Mouse (Mus musculus) kidney, adult 2 months (tissue): ENCODE measurements at regions not wholly inside any gene's neighbourhood (a gene's known extent, or its start where the extent isn't known, plus 50 kb on each side); places are given as distances from the start of the nearest gene placed in this dataset.

Experiments
- DNase-seq: peaks from one replicate; pipeline ENCODE4 v3.0.0; 2021
- H3K27ac ChIP-seq: fragments of 200-500 bp; 2 replicates; pipeline ENCODE4 v1.5.1; 2012; ENCODE audit warnings: low read depth, low read length, control low read depth, inconsistent platforms; ENCODE audit not compliant: insufficient read depth
- H3K27me3 ChIP-seq: fragments of 200-500 bp; replicated peaks from 2 replicates; pipeline ENCODE4 v1.6.1; 2012; ENCODE audit warnings: mild to moderate bottlenecking, moderate library complexity, low read length, inconsistent platforms; ENCODE audit not compliant: control insufficient read depth, insufficient read depth
- H3K36me3 ChIP-seq: fragments of 200-500 bp; 2 replicates; pipeline ENCODE4 v1.6.1; 2012; ENCODE audit warnings: mild to moderate bottlenecking, moderate library complexity, low read length, inconsistent platforms; ENCODE audit not compliant: control insufficient read depth, insufficient read depth
- H3K4me1 ChIP-seq: fragments of 200-500 bp; 2 replicates; pipeline ENCODE4 v1.6.1; 2011; ENCODE audit warnings: low read length; ENCODE audit not compliant: control insufficient read depth, insufficient read depth
- H3K4me3 ChIP-seq: fragments of 200-500 bp; 2 replicates; pipeline ENCODE4 v1.5.1; 2011; ENCODE audit warnings: mild to moderate bottlenecking, low read depth, low read length, control low read depth; ENCODE audit not compliant: insufficient read depth
- CTCF ChIP-seq: fragments of 200-500 bp; conservative IDR thresholded peaks from 2 replicates; pipeline ENCODE4 v1.5.1; 2011; ENCODE audit warnings: low read depth, mild to moderate bottlenecking, control low read depth, low read length, moderate library complexity, mixed read lengths; ENCODE audit not compliant: insufficient read depth, insufficient read length
- POLR2A ChIP-seq: fragments of 200-500 bp; IDR thresholded peaks from one replicate; pipeline ENCODE4 v1.6.1; 2011; ENCODE audit warnings: low read depth, low read length, control low read depth
- WGBS: fragments of 180-500 bp; shearing (Covaris S2); methylation state at CpG from one replicate; pipeline ENCODE4 v1.1.7; 2018; 5-methylcytosine and 5-hydroxymethylcytosine counted together

DNA sequence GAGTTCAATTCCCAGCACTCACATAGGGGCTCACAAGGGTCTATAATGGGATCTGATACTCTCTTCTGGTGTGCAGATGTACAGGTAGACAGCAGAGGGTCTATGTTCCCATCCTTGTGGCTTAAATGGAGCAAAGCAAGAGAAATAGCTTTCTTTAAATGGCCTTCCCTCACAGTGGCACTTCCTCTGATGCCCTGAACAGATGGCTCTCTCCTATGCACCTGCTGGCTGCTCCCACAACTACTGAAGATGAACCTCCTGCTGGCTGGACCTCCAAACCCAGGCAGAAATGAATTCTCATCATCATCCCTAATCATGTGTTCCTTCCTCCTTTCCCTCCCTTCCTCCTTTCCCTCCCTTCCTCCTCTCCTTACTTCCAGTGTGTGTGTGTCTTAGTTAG is 110.9 kb upstream of the Atp1a1 start:
- Histone ChIP-seq H3K36me3 (no peaks in the 10 kb centered on the region), H3K27me3 (no peaks in the 10 kb centered on the region), H3K27ac (no peak overlapping the region), H3K4me1 (0 out of 2 replicates have a peak, but pooled peaks cover 3% of the 10 kb centered on the region), H3K4me3 (no peak overlapping the region)
- TF ChIP-seq POLR2A (no peak), CTCF (no peak)
- DNase-seq, result no peak

DNA sequence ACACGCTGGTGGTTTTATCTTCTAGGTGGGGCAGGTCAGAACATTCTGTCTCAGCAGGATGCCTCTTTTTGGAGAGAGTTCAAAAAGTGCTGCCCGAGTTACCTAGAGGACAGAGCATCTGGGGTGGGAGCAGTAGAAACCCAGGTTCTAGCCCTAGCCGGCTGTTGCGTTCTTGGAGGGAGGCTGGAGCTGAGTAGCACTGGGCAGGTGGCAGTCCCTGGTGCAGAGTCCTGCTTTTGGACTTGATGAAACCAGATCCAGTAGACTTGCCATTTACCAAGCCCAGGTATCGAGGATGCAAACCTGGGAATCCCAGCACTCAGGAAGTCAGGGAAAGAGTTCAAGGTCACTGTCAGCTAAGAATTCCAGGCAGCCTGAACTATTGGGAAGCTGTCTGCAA is 110.3 kb upstream of the Atp1a1 start:
- 70% methylated on average over 5 of the region's 5 CpGs for WGBS
- H3K27me3 ChIP-seq, result no peaks in the 10 kb centered on the region
- H3K36me3 ChIP-seq, result no peaks in the 10 kb centered on the region
- no peak for DNase-seq
- TF ChIP-seq CTCF (no peak), POLR2A (no peak)
- H3K27ac ChIP-seq, result no peak overlapping the region
- H3K4me3 ChIP-seq, result no peak overlapping the region
- H3K4me1 ChIP-seq, result 0 out of 2 replicates have a peak, but pooled peaks cover under 1% of the 10 kb centered on the region

DNA sequence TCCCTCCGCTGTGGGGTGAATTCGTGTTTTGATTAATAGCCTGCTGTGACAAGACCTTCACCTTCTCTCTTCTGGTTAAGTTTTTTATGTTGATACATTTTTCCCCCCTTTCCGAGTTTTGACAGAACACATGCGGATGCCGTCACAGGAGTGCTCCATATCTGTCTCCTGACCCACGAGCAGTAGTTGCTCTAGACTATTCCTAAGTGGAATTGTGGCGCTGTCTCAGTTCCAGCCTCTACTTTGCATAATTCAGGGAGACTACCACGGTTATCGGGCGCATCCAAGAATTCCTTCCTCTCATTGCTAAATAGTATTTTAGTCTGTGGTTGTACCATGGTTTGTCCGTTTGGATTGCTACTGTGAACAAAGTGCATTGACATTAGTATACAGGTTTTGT is 109.2 kb upstream of the Atp1a1 start:
- no peak for DNase-seq
- H3K4me1 ChIP-seq, result no peaks in the 10 kb centered on the region; the same call in 1 of the 2 replicates
- no peak overlapping the region for H3K27ac ChIP-seq
- no peaks in the 10 kb centered on the region for H3K27me3 ChIP-seq
- WGBS, result 72% methylated on average over 11 of the region's 11 CpGs
- no peak overlapping the region for H3K4me3 ChIP-seq
- no peaks in the 10 kb centered on the region for H3K36me3 ChIP-seq
- no peak for TF ChIP-seq CTCF
- TF ChIP-seq POLR2A, result no peak

DNA sequence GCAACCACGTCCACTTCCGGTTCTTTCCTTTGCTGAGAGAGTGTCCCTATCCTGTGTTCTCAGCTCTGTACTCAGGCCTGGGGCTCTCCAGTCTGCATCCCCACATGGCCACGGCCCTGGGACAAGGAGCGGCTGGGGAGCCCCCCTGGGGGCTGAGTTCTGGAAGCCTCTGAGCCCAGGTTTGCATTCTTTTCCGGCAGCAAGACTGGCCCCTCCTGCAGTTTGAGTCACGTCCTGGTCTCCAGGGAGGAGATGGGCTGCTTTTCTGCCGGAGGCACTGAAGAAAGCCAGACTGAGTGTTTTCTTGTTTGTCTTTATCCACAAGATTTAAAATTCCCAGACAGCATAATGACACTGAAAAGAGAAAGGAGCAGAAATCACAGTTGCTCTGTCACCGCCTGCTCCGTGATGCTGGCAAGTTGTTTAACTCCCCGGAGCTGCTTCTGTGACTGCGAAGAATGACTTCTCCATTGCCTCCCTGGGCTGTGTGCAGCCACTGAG is 108.7 kb upstream of the Atp1a1 start:
- no peak for DNase-seq

DNA sequence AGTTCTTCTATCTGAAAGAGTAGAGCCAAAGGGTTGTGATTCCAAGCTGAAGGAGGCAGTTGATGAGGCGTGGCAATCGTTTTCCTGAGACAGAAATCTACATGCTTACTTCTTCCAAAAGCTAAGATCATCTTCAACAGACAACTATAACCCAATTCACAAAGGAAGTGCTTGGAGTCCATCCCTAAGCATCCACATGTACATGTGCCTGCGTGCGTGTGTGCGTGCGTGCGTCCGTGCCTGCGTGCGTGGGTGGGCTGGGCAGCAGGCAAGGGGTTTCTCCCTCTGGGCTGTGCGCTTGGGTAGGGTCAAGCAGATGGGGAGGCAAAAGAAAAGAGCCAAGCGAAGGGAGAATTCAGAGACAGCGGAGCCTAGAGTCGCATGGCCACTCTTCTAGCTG is 108.2 kb upstream of the Atp1a1 start:
- Histone ChIP-seq H3K27ac (no peak overlapping the region), H3K4me3 (no peak overlapping the region), H3K27me3 (no peaks in the 10 kb centered on the region), H3K36me3 (no peaks in the 10 kb centered on the region), H3K4me1 (no peaks in the 10 kb centered on the region; the same call in 1 of the 2 replicates)
- 68% methylated on average over 14 of the region's 14 CpGs for WGBS
- DNase-seq, result no peak
- TF ChIP-seq CTCF (no peak), POLR2A (no peak)

More for the DNA sequence above, 108.7 kb upstream of the Atp1a1 start:
- TF ChIP-seq POLR2A (no peak), CTCF (no peak)
- H3K36me3 ChIP-seq, result no peaks in the 10 kb centered on the region
- WGBS, result 36% methylated on average over 11 of the region's 11 CpGs
- H3K4me1 ChIP-seq, result no peaks in the 10 kb centered on the region; the same call in 1 of the 2 replicates
- no peak overlapping the region for H3K27ac ChIP-seq
- no peak overlapping the region for H3K4me3 ChIP-seq
- H3K27me3 ChIP-seq, result no peaks in the 10 kb centered on the region

DNA sequence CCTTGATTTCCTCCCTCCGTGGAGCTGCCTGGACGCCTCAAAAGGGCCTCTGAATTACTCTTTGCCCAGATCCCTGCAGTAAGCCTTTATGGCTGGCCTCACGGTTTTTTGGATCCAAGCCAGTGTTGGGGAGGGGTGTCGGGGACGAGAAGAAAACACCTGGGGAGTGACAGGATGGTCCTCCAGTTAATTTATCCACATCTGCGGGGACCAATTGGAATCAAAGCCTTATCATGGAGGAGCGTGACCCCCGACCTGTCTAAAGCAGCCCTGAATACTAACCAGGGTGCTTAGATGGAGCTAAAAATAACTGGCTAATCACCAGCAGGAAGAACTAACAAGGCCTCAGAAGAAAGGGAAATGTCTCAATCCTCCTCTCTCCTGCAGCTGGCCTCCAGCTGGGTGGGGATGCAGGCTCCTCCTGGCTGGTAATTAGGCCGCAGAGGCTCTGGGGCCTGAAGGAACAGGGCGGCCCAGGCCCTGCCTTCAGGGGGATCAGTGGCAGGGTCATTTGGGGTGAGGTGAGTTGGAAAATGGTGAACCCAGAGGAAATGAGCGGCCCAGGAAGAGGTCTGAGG is 107.2 kb upstream of the Atp1a1 start:
- WGBS, result 40% methylated on average over 11 of the region's 11 CpGs
- DNase-seq, result peak; percentile 14
- Histone ChIP-seq H3K27me3 (no peaks in the 10 kb centered on the region), H3K36me3 (no peaks in the 10 kb centered on the region), H3K4me1 (no peaks in the 10 kb centered on the region; the same call in 1 of the 2 replicates), H3K4me3 (no peak overlapping the region), H3K27ac (no peak overlapping the region)
- TF ChIP-seq POLR2A, result no peak
- TF ChIP-seq CTCF, result no peak

DNA sequence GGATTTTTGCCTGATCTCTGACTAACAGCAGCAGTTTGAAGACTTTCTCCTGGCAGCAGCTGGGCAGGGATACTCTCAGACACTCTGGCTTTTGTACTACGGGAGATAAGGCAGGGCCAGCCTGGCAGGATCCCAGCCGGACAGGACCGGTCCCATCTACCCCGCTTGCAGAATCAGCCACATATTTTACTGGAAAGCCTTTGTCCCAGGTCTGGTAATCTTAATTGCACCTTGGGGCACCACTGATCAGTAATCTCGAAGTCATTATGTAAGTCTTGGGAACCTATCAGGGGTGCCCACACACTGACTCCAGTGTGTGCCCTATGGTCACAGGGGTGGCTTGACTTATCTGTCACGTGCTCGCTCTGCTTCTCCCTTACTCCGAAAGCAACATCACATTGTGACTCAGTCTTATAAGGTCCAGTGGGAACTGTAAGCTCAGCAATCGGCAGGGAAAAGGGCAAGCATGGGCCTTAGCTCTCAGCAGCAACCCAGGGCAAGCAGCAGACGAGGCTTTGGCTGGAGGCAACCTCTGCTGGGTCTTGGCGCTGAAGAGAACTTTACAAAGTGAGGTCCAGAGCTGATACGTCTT is 105.0 kb upstream of the Atp1a1 start:
- Histone ChIP-seq H3K27me3 (no peaks in the 10 kb centered on the region), H3K4me1 (no peaks in the 10 kb centered on the region; the same call in 1 of the 2 replicates), H3K4me3 (no peak overlapping the region), H3K27ac (peak overlapping the region; percentile 58; the same call in 1 of the 2 replicates), H3K36me3 (no peaks in the 10 kb centered on the region)
- DNase-seq, result peak; percentile 54
- no peak for TF ChIP-seq CTCF
- no peak for TF ChIP-seq POLR2A
- 75% methylated on average over 12 of the region's 12 CpGs for WGBS
